In genomic region chr8:12670965-12671364, GRCm38 (mm10) we compare ENCODE assay signal across 10 mouse cellular contexts. TPM values are rescaled to one million over a fixed set of nuclear protein-coding genes. Genes with fewer than 3 reads are reported as not detected.
DNase-seq lines count a peak whose midpoint lies in the region; ATAC-seq lines count a peak whose summit lies in the region.
"Had no signal": no experiment of that assay in that cellular context is flagged by ENCODE, and none has a peak within 500 bp of the region (broad histone marks: within the 10 kb centered on the region; RNA-seq: fewer than 3 reads in every experiment).

No protein-coding gene starts in this region.

- H3K9me3 ChIP-seq in heart, embryonic 14.5 days (ENCODE audit: control insufficient read depth, low read length): no peaks in the 10 kb centered on the region
- H3K9me3 ChIP-seq in hindbrain, embryonic 10.5 days: no peaks in the 10 kb centered on the region

- peak overlapping the region; percentile 95 for H3K9ac ChIP-seq in heart, embryonic 14.5 days (ENCODE audit: low read length)

- no peaks in the 10 kb centered on the region for H3K36me3 ChIP-seq in heart, embryonic 14.5 days (ENCODE audit: control insufficient read depth, insufficient read depth, low read length)
- H3K36me3 ChIP-seq in hindbrain, embryonic 10.5 days: peaks cover 15% of the 10 kb centered on the region; the same call in 1 of the 2 replicates

- H3K27me3 ChIP-seq in heart, embryonic 14.5 days (ENCODE audit: control insufficient read depth, insufficient read depth, low read length): peaks cover 16% of the 10 kb centered on the region; the same call in 1 of the 2 replicates
- H3K27me3 ChIP-seq in hindbrain, embryonic 10.5 days (ENCODE audit: insufficient read depth, poor library complexity, severe bottlenecking): peaks cover 6% of the 10 kb centered on the region; the same call in 1 of the 2 replicates
- H3K27me3 ChIP-seq: Patski had no signal

- WGBS in heart, embryonic 14.5 days: 29% methylated on average over 6 of the region's 6 CpGs
- WGBS in hindbrain, embryonic 10.5 days: 38% methylated on average over 6 of the region's 6 CpGs

- H3K4me3 ChIP-seq in heart, embryonic 14.5 days (ENCODE audit: control insufficient read depth in 1 of 2, insufficient read depth in 1 of 2, low read depth in 1 of 2, low read length in 2 of 2): peak overlapping the region in 1 of 2 experiments; percentile 98; a peak in 2 of 4 replicates
- H3K4me3 ChIP-seq in hindbrain, embryonic 10.5 days: peak overlapping the region; percentile 86

- no peak overlapping the region for H3K27ac ChIP-seq in heart, embryonic 14.5 days (replicated peaks in 1 of 2; ENCODE audit: control insufficient read depth in 1 of 2, insufficient read depth in 1 of 2, low read depth in 2 of 2, low read length in 2 of 2)
- peak overlapping the region; percentile 96; the same call in 1 of the 2 replicates for H3K27ac ChIP-seq in hindbrain, embryonic 10.5 days

- peaks cover 5 to 18% of the 10 kb centered on the region in 2 experiments; a peak in 3 of 4 replicates for H3K4me1 ChIP-seq in heart, embryonic 14.5 days (ENCODE audit: control insufficient read depth in 2 of 2, insufficient read depth in 2 of 2, low read length in 2 of 2)
- H3K4me1 ChIP-seq in hindbrain, embryonic 10.5 days (replicated peaks): peaks cover 23% of the 10 kb centered on the region

- peak overlapping the region; percentile 90 for H3K4me2 ChIP-seq in heart, embryonic 14.5 days (ENCODE audit: low read length)

- DNase-seq in heart, adult 11 months: no peak
- peak; percentile 22 for DNase-seq in MN1 (ENCODE audit: low spot score)
- DNase-seq in hindbrain, embryonic 10.5 days (ENCODE audit: low spot score): no peak
- DNase-seq in spleen, adult 18-20 months: no peak
- no peak for DNase-seq in urinary bladder, adult 18-20 months (ENCODE audit: low spot score in 2 of 2)
- no peak for DNase-seq in B cell, adult 2 months
- DNase-seq: kidney, adult 11 months had no signal

- ATAC-seq in heart, embryonic 14.5 days (ENCODE audit: insufficient number of reproducible peaks, insufficient read depth, low FRiP score, low read depth): no peak
- ATAC-seq in megakaryocyte progenitor cell, adult 5-6 weeks (replicated peaks; ENCODE audit: poor library complexity): peak; percentile 76

RNA-seq across cellular contexts. Expression of gene Tubgcp3, which starts 1.1 kb away (rescaled TPM):
- 27.3 and 29.2 TPM in 2 replicates for polyA plus RNA-seq in heart, embryonic 14.5 days (2014; fragmentation: Nextera tagmentation; extraction: Ambion mirVana)
- polyA plus RNA-seq in hindbrain, embryonic 10.5 days (2016; fragmentation: Nextera tagmentation; extraction: Ambion mirVana): 49.9 and 57.4 TPM in 2 replicates
- total RNA-seq in megakaryocyte progenitor cell, adult 5-6 weeks (2015): 46.9 and 56.7 TPM in 2 replicates
- total RNA-seq in megakaryocyte progenitor cell, adult 5-6 weeks (2017): 53.9 and 54.7 TPM in 2 replicates
